Mouse (Mus musculus) midbrain, embryonic 12.5 days (tissue): ENCODE measurements around the gene Gm12216. TPM values are rescaled to one million over a fixed set of nuclear protein-coding genes. Genes with fewer than 3 reads are reported as not detected.

Source experiments
- ATAC-seq: fragments of 200-750 bp; cut with Nextera tagmentation; 2 replicates; pipeline ENCODE4 v1.8.0; 2017; ENCODE audit warnings: low read depth, moderate TSS enrichment, moderate library complexity; ENCODE audit not compliant: low FRiP score
- H3K27ac ChIP-seq: fragments of 300-500 bp; sonication (generic); replicated peaks from 2 replicates; pipeline ENCODE4 v1.5.1; 2016; ENCODE audit warnings: mild to moderate bottlenecking
- H3K27me3 ChIP-seq: fragments of 300-500 bp; sonication (generic); 2 replicates; pipeline ENCODE4 v1.6.1; 2016; ENCODE audit warnings: mild to moderate bottlenecking
- H3K36me3 ChIP-seq: fragments of 300-500 bp; sonication (generic); 2 replicates; pipeline ENCODE4 v1.6.1; 2016
- H3K4me1 ChIP-seq: fragments of 300-500 bp; sonication (generic); 2 replicates; pipeline ENCODE4 v1.6.1; 2016
- H3K4me2 ChIP-seq: fragments of 300-500 bp; sonication (generic); replicated peaks from 2 replicates; pipeline ENCODE4 v1.6.1; 2016; ENCODE audit warnings: mild to moderate bottlenecking, moderate library complexity
- H3K4me3 ChIP-seq: fragments of 300-500 bp; sonication (generic); 2 replicates; pipeline ENCODE4 v1.5.1; 2016; ENCODE audit warnings: mild to moderate bottlenecking
- H3K9ac ChIP-seq: fragments of 300-500 bp; sonication (generic); replicated peaks from 2 replicates; pipeline ENCODE4 v1.6.1; 2016; ENCODE audit warnings: mild to moderate bottlenecking, moderate library complexity
- H3K9me3 ChIP-seq: fragments of 300-500 bp; sonication (generic); 2 replicates; pipeline ENCODE4 v1.6.1; 2016; ENCODE audit warnings: mild to moderate bottlenecking
- WGBS: fragments of 180-500 bp; shearing (Covaris S2); methylation state at CpG from one replicate; pipeline ENCODE4 v1.1.7; 2016; 5-methylcytosine and 5-hydroxymethylcytosine counted together
- polyA plus RNA-seq: library from polyadenylated mRNA; unstranded; fragments of >200 nt; fragmentation: Nextera tagmentation; extraction: Ambion mirVana; gene quantifications from 2 replicates; pipeline ENCODE4 v1.2.1, GENCODE M21; 2016

The Gm12216 gene
- polyA plus RNA-seq, 1 experiment from 2014 or later, result 0.82 TPM

GRCm38 (mm10) chr11:53785311-53785936 is 73.6 kb downstream of the Gm12216 start:
- no peak overlapping the region for H3K4me2 ChIP-seq
- ATAC-seq, result no peak
- no peak overlapping the region for H3K4me3 ChIP-seq
- H3K9me3 ChIP-seq, result no peaks in the 10 kb centered on the region
- no peaks in the 10 kb centered on the region for H3K36me3 ChIP-seq
- H3K4me1 ChIP-seq, result no peaks in the 10 kb centered on the region
- H3K27me3 ChIP-seq, result peaks cover 4% of the 10 kb centered on the region; the same call in 1 of the 2 replicates
- 87% methylated on average over 3 of the region's 3 CpGs for WGBS
- no peak overlapping the region for H3K9ac ChIP-seq
- no peak overlapping the region for H3K27ac ChIP-seq

DNA sequence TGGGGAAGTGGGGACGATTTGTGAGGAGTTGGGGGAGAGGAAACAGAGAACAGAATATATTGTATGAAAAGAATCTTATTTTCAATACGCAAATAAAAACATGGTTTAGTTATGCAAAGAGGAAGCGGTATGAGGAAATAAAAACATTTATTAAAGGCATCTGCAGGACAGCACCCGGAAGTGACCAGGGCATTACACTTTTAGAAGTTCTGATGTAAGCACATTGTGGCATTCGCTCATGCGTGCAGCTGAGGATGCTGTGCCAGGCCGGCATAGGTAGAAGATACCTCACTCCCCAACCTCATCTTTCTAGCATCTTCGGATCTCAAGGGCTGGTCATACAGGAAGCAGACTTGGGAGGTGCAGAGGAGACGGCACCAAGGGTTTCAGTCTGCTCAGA is 75.8 kb downstream of the Gm12216 start:
- H3K4me2 ChIP-seq, result no peak overlapping the region
- H3K27me3 ChIP-seq, result peaks cover 4% of the 10 kb centered on the region; the same call in 1 of the 2 replicates
- no peak overlapping the region for H3K9ac ChIP-seq
- H3K4me3 ChIP-seq, result no peak overlapping the region
- no peaks in the 10 kb centered on the region for H3K4me1 ChIP-seq
- WGBS, result 90% methylated on average over 9 of the region's 9 CpGs
- H3K27ac ChIP-seq, result no peak overlapping the region
- no peaks in the 10 kb centered on the region for H3K9me3 ChIP-seq
- no peak for ATAC-seq
- no peaks in the 10 kb centered on the region for H3K36me3 ChIP-seq

DNA sequence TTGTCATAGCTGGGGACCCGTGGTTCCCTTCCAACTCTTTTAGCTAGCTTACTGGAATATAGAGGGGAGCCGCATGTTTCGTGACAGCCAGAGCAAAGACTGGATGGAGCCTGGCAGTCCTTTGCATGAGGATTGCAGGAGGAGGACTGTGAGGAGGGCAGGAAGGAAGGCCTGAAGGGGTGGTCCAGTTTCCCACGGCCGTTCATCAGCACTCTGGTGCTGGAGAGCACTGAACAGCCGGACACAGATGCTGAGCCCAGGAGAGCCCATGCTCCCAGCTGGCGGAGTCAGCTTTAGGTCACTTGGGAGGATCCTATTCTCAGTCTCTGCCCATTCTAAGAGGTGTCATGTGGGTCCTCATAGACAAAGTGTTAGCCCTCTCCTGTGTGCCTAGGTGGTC is 77.1 kb downstream of the Gm12216 start:
- 90% methylated on average over 7 of the region's 7 CpGs for WGBS
- no peak overlapping the region for H3K9ac ChIP-seq
- ATAC-seq, result no peak
- no peak overlapping the region for H3K27ac ChIP-seq
- H3K27me3 ChIP-seq, result peaks cover 4% of the 10 kb centered on the region; the same call in 1 of the 2 replicates
- no peaks in the 10 kb centered on the region for H3K9me3 ChIP-seq
- no peak overlapping the region for H3K4me3 ChIP-seq
- no peaks in the 10 kb centered on the region for H3K4me1 ChIP-seq
- H3K4me2 ChIP-seq, result no peak overlapping the region
- H3K36me3 ChIP-seq, result no peaks in the 10 kb centered on the region

DNA sequence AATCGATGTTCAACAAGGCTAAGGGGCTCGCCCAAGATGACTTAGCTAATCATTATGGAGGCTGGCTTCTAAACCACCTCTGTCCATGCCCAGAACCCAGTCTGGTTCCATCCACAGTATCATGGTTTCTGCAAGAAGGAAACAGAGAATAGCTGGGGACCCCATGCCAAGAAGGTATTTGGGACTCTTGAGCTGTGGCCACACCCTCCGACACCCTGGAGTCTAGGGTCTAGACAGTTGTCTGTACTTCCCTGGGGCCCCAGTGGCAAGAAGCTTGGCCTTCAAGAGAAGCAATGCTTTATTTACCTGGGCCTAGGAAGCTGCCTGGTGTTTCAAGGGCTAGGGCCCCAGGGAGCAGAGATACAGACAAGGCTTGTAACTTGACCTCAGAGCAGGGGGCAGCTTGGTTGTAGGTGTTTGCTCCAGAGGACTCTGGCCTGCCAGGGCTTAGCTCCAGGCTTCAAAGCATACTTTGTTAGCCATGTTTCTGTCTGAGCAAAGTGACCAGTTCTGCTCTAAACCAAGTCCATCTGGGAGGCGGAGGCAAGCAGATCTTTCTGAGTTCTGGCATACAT is 77.8 kb downstream of the Gm12216 start:
- WGBS, result 92% methylated on average over 4 of the region's 4 CpGs

DNA sequence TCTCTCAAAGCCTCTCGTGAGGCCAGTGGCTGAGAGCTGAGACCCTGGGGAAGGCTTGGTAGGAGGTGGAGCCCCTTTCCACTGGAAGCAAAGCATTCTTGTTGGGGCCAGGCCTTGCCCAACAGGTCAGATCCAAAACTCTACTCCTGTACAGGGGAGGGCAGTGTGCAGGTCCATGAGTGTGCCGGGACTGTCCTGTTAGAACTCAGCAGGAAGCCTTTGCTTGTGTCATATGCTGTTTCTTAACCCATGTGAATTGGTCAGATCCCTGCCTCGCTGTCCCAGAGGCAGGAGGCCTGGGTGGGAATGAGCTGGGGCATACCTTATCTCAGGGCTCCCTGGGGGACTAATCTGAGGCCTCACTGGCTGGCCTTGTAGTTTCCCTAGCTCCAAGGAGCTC is 78.8 kb downstream of the Gm12216 start:
- Histone ChIP-seq H3K4me3 (no peak overlapping the region), H3K27ac (no peak overlapping the region), H3K4me2 (no peak overlapping the region), H3K36me3 (no peaks in the 10 kb centered on the region), H3K27me3 (no peaks in the 10 kb centered on the region), H3K9me3 (no peaks in the 10 kb centered on the region), H3K4me1 (no peaks in the 10 kb centered on the region), H3K9ac (no peak overlapping the region)
- ATAC-seq, result no peak
- WGBS, result 73% methylated on average over 3 of the region's 3 CpGs

More for the DNA sequence above, 77.8 kb downstream of the Gm12216 start:
- H3K36me3 ChIP-seq, result no peaks in the 10 kb centered on the region
- no peak overlapping the region for H3K27ac ChIP-seq
- peaks cover 4% of the 10 kb centered on the region; the same call in 1 of the 2 replicates for H3K27me3 ChIP-seq
- no peak overlapping the region for H3K4me2 ChIP-seq
- no peaks in the 10 kb centered on the region for H3K9me3 ChIP-seq
- H3K4me3 ChIP-seq, result no peak overlapping the region
- H3K4me1 ChIP-seq, result no peaks in the 10 kb centered on the region
- no peak overlapping the region for H3K9ac ChIP-seq
- ATAC-seq, result no peak

DNA sequence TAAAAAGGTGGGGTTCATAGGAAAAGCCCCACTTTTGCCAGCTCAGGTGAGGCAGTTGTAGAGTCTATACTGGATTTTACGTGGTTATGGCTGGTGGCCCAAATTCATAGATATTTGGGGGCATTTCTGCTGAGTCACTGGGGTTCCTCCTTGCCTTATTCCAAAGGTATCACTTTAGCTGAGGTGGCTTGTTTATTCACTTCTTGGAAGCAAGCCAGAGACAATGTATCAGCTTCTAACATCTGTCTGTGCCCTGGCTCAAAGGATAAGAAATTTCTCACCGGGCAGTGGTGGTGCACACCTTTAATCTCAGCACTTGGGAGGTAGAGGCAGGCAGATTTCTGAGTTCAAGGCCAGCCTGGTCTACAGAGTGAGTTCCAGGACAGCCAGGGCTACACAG is 79.2 kb downstream of the Gm12216 start:
- Histone ChIP-seq H3K4me2 (no peak overlapping the region), H3K27me3 (no peaks in the 10 kb centered on the region), H3K4me3 (no peak overlapping the region), H3K9ac (no peak overlapping the region), H3K9me3 (no peaks in the 10 kb centered on the region), H3K36me3 (no peaks in the 10 kb centered on the region), H3K27ac (no peak overlapping the region), H3K4me1 (no peaks in the 10 kb centered on the region)
- 92% methylated on average over 2 of the region's 2 CpGs for WGBS
- ATAC-seq, result no peak

DNA sequence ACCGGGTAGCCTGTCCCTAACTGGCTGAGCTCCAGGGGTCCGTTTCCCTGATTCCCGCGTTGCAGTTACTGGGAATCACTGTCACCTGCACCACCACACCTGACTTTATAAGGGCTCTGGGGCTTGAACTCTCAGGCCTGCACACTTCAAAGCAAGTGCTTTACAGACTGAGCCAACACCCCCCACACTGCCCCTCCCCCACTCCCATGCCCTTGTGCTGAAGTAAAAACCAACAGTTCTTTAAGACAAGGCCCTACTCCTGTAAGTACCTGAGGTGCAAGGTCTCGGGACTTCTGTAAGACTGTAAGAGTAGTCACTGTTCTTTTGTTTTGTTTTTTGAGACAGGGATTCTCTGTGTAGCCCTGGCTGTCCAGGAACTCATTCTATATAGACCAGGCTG is 80.6 kb downstream of the Gm12216 start:
- no peaks in the 10 kb centered on the region for H3K4me1 ChIP-seq
- no peak overlapping the region for H3K4me3 ChIP-seq
- H3K9ac ChIP-seq, result no peak overlapping the region
- no peak for ATAC-seq
- H3K4me2 ChIP-seq, result no peak overlapping the region
- no peaks in the 10 kb centered on the region for H3K36me3 ChIP-seq
- WGBS, result 86% methylated on average over 5 of the region's 5 CpGs
- no peaks in the 10 kb centered on the region for H3K9me3 ChIP-seq
- H3K27ac ChIP-seq, result no peak overlapping the region
- no peaks in the 10 kb centered on the region for H3K27me3 ChIP-seq

GRCm38 (mm10) chr11:53777736-53778135 is 81.3 kb downstream of the Gm12216 start:
- Histone ChIP-seq H3K4me3 (no peak overlapping the region), H3K27ac (no peak overlapping the region), H3K4me1 (no peaks in the 10 kb centered on the region), H3K36me3 (no peaks in the 10 kb centered on the region), H3K9ac (no peak overlapping the region), H3K4me2 (no peak overlapping the region), H3K9me3 (no peaks in the 10 kb centered on the region), H3K27me3 (no peaks in the 10 kb centered on the region)
- 73% methylated on average over 5 of the region's 5 CpGs for WGBS
- ATAC-seq, result no peak

DNA sequence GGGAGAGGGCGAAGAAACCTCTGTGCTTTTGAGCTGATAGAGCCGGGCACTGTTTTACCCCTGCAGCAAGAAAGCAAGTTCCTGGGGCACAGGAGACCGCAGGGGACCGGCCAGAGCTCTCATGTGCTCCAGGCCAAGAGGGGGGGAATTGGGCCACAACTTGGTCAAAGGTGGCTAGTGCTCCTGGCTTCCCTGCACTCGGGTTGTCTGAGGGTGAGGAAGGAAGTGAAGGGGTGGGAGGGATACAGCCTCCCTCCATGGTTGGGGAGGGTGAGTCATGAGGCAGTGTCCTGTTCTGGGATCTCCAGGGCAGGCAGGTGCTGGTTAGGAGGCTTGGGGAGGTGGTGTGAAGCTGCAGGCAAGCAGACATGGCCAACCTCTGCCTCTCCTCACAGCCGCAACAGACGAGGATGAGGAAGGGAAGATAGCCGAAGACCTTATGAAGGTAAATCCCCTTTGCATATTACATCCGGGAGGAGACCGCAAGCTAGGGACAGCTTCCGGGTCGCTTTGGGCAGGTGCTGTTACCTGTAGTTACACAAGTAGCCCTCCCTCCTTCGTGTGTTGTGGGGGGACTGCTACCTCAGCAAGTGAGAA is 84.3 kb downstream of the Gm12216 start:
- Histone ChIP-seq H3K4me3 (no peak overlapping the region), H3K4me2 (no peak overlapping the region), H3K27ac (no peak overlapping the region), H3K4me1 (no peaks in the 10 kb centered on the region), H3K9me3 (no peaks in the 10 kb centered on the region), H3K27me3 (peaks cover 17% of the 10 kb centered on the region), H3K36me3 (no peaks in the 10 kb centered on the region), H3K9ac (no peak overlapping the region)
- ATAC-seq, result no peak
- WGBS, result 84% methylated on average over 13 of the region's 13 CpGs

DNA sequence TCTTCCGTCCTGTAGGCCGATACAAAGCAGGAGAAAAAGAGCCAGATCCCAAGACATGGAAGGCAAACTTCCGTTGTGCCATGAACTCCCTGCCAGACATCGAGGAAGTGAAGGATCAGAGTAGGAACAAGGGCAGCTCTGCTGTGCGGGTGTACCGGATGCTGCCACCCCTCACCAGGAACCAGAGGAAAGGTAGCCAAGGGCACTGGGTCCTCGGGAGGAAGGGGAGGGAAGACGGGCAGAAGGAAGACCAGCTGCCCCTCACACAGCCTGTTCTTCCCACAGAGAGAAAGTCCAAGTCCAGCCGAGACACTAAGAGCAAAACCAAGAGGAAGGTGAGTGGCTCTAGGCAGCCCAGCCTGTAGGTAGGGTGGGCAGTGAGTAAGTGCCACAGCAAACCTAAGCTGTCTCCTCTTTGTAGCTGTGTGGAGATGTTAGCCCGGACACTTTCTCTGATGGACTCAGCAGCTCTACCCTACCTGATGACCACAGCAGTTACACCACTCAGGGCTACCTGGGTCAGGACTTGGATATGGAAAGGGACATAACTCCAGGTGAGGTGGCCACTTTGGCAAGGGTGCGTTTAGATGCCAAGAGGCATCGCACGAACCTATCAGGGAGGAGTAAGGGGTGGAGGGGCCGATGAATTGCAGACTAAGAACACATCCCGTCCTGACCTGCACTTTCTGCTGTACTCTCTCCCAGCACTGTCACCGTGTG is 85.3 kb downstream of the Gm12216 start:
- no peak overlapping the region for H3K9ac ChIP-seq
- H3K4me3 ChIP-seq, result no peak overlapping the region
- H3K4me2 ChIP-seq, result no peak overlapping the region
- no peaks in the 10 kb centered on the region for H3K36me3 ChIP-seq
- H3K9me3 ChIP-seq, result no peaks in the 10 kb centered on the region
- H3K27me3 ChIP-seq, result peaks cover 27% of the 10 kb centered on the region
- ATAC-seq, result no peak
- 92% methylated on average over 16 of the region's 16 CpGs for whole genome bisulfite sequencing
- peaks cover 5% of the 10 kb centered on the region for H3K4me1 ChIP-seq
- no peak overlapping the region for H3K27ac ChIP-seq

GRCm38 (mm10) chr11:53773087-53773486 is 86.0 kb downstream of the Gm12216 start, which contains the start of gene Gm17334:
Gm17334 (minus strand) TSS chr11:53773187.
- WGBS, result 95% methylated on average over 5 of the region's 5 CpGs

DNA sequence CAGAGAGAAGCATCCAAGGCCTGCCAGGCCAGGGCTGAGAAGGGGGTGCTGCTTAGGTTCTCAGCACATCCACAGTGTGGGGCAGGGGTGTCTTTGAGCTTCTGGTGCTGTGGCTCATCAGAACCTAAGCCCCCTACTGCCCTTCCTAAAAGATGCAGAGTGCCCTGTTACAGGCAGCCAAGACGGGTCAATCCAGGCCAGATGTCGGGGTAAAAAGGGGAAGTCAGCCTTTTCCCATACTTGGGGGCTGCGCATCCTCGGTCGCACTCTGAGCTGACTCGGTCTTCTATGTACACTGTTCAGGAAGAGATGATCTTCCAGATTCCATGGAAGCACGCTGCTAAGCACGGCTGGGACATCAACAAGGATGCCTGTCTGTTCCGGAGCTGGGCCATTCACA is 86.5 kb downstream of the Gm12216 start:
- Histone ChIP-seq H3K27me3 (peaks cover 35% of the 10 kb centered on the region), H3K4me3 (no peak overlapping the region), H3K9me3 (no peaks in the 10 kb centered on the region), H3K4me1 (peaks cover 5% of the 10 kb centered on the region), H3K27ac (no peak overlapping the region), H3K4me2 (no peak overlapping the region), H3K9ac (no peak overlapping the region), H3K36me3 (no peaks in the 10 kb centered on the region)
- 82% methylated on average over 9 of the region's 9 CpGs for WGBS
- no peak for ATAC-seq

More at GRCm38 (mm10) chr11:53773087-53773486, 86.0 kb downstream of the Gm12216 start, which contains the start of gene Gm17334:
- Histone ChIP-seq H3K4me1 (peaks cover 5% of the 10 kb centered on the region), H3K4me3 (no peak within 1 kb of the TSS), H3K9me3 (no peaks in the 10 kb centered on the region), H3K36me3 (no peaks in the 10 kb centered on the region), H3K9ac (no peak within 1 kb of the TSS), H3K4me2 (no peak within 1 kb of the TSS), H3K27ac (no peak within 1 kb of the TSS), H3K27me3 (peaks cover 33% of the 10 kb centered on the region)
- ATAC-seq, result no peak
